Mouse (Mus musculus) WW6 (cell line): ENCODE data around the gene Per3.
"Not testable (repeated sequence)": the region's sequence is repeated elsewhere in the genome, so short reads cannot be mapped to it uniquely, and the experiment has no call there.

ENCODE experiments used
- DNase-seq: peaks from one replicate; pipeline ENCODE4 v3.0.0-alpha.2; 2013; ENCODE audit warnings: low read depth, low spot score

The Per3 gene

DNA sequence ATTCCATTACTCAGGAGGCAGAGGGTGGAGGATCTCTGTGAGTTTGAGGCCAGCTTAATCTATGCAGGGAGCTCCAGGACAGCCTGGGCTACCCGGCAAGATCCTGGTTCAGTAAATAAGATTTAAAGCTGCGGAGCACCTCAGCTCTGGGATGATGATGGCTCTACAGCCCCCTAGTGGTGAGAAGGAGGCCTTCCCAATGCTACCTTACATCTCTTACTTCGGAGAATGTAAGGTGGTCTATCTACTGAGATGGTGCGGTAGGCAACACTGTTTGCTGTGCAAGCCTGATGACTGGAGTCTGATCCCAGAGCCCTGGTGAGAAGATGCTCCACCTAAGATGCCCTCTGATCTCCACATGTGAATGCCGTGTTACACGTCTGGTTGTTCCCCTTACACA lies 17.5 kb downstream of the Per3 start:
- no peak for DNase-seq

DNA sequence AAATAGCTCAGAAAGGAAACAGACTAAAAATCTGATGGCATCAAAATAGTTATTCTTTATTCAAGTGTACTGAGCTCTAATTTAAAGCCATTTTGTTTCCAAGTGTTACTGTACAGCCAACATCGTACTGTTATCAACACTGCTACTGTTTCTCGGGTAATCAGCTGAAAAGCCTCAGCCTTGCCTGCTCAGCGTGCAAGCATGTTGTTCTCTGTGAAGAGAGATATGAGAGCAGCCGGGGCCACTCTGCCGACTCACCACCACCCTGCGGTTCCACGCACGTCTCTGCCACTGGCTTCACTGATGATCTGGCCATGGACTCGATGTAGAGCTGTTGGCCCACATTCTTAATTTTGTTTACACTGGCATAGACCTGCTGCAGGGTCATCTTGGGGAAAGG lies 20.3 kb downstream of the Per3 start:
- DNase-seq = no peak

DNA sequence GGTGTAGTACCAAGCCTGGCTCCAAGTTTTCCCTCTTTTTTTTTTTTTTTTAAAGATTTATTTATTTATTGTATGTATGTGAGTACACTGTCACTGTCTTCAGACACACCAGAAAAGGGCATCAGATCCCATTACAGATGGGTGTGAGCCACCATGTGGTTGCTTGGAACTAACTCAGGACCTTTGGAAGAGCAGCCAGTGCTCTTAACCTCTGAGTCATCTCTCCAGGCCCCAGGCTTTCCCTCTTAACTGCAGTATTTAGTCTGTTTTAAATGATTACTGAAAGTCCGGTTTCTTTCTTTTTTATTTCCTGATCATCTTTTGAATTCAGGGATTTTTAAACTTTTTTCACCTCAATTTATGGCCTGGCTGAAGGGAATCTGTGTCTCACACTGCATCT lies 27.1 kb downstream of the Per3 start:
- DNase-seq = not testable (repeated sequence)

DNA sequence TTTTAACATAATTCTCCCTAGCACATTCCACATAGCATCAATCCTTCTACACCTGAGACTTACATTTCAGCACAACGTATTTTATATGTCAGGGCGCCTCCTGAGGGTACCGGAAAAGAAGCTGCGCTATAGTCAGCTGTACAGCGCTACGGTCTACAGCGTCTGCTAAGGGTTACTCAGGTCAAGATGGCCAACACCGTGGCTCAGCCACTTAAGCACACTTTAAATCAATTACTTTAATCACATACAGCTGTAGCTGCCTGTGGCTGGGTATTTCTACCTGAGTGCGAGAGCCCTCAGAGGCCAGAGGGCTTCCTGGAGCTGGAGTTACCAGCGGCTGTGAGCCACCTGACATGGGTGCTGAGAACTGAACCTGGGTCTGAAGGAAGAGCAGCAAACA lies 28.5 kb downstream of the Per3 start:
- DNase-seq = no peak

DNA sequence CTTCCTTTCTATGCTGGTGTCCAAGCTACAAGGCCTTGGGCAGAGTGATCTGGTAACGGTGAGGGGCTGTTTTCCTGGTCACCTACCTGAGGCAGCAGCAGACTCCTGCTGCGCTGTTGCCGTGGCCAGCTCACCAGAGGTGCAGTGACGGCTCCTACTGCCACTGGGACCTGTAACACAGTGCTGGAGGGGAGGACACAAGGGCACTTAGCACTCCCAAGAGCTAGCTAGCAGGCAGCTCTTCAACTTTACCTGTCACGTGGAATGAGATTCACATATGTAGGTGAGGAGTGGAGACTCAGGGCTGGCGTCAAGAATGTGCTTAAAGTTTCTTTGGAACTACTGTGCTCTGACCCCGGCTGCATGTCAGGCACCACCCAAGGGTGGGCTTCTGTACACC lies 34.1 kb downstream of the Per3 start:
- DNase-seq = no peak

DNA sequence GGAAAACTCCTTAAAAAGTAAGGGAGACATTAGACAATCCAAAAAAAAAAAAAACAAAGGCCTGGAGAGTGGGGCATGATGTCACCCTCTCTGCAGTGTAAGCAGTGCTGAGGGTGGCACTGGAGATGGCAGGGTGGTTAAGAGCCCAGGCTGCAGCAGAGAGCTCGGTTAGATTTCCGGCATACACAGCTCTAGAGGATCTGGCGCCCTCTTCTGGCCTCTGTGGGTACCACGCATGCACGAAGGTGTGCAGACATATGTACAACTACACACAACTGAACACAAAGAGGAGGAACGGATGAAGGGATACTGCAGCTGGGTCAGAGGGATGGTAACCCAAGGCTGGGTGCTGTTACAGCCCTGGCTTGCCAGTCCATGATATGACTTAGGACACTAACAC lies 37.5 kb downstream of the Per3 start:
- DNase-seq = peak; percentile 24

DNA sequence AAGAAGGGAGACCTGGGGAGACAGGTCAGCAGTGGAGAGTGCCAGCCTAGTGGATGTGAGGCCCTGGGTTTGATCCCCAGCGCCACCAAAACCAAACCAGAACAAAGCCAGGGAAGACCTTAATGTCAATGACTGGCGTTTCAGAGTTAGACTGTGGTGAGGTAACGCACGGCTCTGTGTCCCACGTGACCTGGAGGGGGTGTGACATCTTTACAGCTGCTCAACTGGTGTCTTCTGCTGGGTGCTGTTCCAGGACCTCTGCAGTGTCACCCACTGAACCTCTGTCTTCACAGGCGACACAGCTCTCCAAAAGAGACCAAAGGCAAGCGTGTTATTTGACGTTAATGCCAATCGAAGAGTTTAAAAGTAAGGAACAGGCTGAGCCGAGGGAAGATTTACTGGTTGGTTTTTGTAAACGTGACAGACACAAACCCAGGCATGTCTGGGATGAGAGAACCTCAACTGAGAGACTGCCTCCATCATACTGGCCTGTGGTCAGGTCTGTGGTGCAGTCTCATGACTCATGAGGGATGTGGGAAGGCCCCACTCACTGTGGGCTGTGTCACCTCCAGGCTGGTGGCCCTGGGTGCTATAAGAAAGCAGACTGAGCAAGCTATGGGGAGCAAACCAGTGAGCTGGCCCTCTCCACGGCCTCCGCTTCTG lies 38.7 kb downstream of the Per3 start:
- DNase-seq = no peak

DNA sequence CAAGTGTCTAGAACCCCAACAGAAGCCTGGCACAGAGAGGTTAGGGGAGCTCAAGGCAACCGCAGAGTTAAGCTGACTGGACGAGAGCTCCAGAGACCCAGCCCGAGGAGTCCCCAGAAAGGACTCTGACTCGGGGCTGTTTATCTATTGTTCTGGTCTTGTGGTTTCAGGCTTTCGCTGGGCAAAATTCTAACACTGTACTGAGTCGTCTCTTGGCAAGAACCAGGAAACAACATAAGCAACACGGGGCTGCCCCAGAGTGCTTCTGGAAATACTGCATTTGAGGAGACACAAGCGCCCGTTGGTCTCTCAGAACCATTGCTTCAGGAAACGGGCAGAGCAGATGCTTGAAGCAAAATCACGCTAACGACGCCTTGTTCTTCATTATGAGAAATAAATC lies 43.1 kb downstream of the Per3 start:
- DNase-seq = no peak

DNA sequence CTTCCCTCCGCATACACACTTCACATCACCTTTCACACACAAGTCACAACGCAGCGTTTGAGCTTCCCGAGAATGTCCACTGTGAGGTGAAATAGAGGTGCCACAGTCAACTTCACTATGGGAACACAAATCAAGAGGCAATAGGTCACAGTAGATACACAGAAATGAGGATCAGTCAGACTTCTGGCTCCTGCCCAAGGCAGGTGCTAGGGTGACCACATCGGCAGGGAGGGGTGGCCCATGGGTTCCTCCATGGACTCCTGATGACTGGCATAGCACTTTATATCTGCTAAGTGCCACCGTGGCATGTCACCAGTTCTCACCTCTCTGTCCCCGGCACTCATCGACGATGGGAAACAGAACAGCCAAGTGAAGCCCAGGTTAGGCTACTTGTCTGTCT lies 45.8 kb downstream of the Per3 start:
- no peak for DNase-seq

DNA sequence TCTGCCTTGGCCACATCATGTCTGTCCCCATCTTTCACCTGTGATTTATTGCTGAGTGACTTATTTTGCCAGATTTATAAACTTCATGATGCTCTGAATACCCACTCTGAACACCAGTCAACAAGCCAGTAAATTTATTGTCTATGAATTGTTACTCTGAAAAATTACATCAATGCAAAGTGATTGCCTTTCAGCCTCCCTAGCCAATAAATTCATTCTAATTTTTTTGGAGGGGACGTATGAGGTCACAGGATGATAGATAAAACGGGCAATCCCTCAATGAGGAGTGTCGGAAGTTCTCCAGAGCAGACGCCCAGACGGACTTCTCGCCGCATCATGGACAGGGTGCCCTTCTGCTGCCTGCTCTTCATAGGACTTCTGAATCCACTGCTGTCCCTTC lies 47.7 kb downstream of the Per3 start, which contains the start of gene Uts2:
Uts2 (plus strand) TSS at position 301 of the 400 bp plus-strand sequence.
- DNase-seq = no peak

DNA sequence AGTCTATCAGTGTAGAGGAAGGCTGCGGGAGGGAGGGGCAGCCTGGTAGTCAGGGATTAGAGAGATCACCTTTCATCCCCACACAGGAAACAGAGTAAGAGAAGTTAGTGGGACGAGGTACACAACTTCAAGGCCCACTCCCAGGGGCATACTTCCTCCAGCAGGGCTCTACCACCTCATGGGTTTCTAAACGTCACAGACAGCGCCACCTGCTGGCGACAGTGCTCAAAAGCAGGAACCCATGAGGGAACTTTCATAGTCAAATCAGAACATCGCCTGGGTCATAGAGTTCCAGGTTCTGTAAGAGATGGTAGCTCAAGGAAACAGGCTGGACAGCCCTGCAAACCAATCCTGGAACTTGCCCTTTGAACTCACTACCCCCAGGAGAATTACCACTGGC lies 54.3 kb downstream of the Per3 start:
- DNase-seq = peak; percentile 46

DNA sequence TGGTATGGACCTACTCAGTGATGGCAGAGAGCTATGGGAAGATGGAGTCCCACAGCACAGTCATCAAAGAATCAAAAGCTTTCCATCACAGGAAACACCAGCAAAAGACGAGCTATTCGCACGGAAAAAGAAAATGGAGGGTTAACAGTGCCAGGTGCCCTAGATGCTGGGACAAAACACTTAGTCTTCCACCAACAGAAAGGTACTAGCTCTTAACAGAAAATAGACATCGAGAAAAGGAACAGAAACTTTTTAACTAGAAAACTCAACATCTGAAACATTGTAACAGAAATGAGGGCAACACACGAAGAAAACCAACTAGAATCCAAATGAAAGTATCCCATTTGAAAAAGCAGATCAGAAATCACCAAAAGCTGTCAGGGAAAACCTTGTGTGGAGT lies 64.3 kb downstream of the Per3 start:
- no peak for DNase-seq

DNA sequence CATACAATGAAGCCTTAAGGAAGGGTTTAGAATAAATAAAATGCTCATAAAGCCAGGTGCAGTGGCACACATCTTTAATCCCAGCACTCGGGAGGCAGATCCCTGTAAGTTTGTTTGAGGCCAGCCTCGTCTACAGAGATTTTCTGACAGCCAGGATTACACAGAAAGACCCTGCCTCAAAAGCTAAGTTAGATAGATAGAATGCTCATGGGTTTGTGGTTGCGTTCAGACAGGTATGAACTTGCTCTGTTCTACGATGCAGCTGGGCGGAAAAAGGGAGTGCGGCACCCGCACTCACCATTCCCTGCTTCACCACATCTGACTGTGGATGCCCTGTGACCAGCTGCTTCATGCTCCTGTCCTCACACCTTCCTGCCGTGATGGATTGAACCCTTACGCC lies 65.0 kb downstream of the Per3 start:
- no peak for DNase-seq

DNA sequence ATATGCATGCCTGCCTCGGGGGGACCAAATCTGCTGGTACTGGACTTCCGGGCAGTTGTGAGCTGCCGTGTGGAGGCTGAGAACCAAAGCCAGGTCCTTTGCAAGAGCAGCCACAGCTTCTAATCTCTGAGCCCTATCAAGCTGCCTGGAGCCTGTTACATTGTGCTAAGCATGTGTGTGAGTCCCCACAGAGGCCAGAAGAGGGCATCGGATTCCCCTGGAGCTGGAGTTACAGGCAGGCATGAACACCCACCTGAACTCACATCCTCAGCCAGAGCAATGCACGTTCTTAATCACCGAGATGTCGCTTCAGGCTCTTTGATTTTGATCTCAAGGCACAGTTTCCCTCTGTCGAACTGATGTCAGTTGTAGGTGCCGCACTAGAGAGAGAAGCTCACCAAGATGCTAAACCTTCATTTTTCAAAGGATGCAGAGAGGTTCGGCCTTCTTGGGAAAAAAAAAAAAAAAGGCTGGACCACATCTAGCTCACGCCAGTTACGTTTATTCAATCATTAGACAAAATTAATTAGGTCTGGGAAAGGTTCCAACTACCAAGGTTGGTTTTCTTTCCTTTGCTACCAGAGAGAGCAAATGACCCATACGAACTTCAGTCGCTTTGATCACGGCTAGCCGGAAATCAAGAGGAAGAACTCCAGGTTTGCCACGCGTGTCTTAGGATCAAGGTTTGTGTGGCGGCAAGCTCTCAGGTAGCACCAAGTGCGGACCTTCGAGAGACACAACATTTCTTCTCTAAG lies 66.1 kb downstream of the Per3 start:
- no peak for DNase-seq

DNA sequence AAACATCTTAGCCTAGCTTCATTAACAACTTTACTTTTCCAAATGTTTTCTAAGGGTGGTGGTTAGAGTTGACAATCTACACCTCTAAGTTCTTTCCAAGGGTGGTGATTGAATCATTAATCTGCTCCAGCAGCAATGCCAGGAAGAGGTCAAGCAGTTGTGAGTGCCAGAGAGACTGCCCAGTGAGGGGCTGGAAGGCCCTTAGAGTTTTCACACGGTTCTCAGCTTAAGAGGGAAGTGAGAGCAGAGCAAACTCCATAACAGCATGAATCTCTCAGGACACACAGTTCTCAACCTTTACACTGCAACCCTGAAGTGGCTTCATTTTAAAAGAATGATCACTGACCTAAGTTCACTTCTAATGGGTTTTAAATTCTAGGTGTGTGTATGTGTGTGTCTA lies 69.3 kb downstream of the Per3 start:
- no peak for DNase-seq

DNA sequence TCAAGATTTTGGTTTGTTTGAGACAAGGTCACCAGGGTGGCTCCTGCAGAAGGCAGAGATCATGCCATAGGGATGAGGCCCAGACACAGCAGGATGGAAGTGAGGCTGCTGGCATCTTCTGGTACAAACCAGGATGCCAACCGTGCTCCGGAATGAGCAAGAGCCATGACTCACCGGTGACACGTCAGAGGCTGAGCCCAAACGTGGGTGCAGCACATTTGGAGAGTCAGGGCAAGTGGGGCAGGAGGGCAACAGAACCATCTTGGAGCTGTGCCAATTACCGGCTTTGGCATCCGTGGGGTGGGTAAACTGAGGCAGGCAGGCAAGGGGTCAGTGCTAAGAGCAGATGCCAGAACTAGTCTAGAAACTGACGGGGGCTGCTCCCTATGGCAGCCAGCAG lies 71.2 kb downstream of the Per3 start:
- DNase-seq = no peak

DNA sequence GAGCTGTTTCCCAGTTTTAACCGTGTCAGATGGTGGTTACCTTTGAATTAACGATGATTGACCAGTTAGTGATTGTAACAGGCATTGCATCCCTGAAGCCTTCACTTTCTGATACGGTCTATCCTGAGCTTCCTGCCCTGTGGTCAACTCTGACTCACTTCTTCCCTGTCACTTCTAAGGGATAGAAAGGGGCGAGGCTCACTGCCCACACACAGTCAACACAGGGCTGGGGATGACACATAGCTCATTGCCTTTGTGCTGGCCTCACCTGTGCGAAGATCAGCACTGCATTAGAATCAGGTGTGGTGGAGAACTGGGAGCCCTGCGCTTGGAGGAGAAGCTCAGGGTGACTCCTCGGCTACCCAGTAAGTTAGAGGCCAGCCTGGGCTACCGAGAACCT lies 75.5 kb downstream of the Per3 start:
- no peak for DNase-seq

DNA sequence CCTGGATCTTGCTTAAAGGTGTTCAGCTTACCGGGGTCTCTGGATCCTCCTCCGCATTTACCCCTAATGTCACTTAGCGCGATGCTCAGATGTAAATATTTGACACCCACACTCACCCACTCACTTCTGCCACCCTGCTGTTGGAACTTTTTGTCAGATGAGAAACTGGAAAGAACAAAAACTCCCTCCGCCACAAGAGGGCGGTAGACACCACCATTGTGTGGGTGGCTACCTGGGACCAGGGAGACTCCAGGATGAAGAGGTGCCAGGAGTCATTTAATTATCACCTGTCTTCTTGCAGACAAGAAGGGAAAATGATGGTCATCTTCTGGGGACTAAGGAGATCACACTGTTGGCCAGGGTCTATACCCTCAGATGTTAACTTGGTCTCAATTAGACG lies 77.9 kb downstream of the Per3 start:
- no peak for DNase-seq

DNA sequence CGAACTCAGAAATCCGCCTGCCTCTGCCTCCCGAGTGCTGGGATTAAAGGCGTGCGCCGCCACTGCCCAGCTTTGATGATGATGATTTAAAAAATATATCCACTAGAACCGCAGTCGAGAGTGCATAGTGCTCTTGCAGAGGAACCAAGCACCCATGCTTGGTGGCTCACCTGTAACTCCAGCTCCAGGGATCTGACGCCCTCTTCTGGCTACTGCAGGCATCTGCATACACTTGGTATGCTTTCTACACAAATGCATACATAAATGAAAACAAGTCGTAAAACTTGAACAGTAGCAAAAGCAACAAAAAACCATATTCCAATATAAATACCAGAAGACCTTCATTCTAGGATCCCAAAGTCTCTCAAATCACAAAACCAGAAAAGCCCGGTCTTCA lies 78.9 kb downstream of the Per3 start:
- DNase-seq = no peak

DNA sequence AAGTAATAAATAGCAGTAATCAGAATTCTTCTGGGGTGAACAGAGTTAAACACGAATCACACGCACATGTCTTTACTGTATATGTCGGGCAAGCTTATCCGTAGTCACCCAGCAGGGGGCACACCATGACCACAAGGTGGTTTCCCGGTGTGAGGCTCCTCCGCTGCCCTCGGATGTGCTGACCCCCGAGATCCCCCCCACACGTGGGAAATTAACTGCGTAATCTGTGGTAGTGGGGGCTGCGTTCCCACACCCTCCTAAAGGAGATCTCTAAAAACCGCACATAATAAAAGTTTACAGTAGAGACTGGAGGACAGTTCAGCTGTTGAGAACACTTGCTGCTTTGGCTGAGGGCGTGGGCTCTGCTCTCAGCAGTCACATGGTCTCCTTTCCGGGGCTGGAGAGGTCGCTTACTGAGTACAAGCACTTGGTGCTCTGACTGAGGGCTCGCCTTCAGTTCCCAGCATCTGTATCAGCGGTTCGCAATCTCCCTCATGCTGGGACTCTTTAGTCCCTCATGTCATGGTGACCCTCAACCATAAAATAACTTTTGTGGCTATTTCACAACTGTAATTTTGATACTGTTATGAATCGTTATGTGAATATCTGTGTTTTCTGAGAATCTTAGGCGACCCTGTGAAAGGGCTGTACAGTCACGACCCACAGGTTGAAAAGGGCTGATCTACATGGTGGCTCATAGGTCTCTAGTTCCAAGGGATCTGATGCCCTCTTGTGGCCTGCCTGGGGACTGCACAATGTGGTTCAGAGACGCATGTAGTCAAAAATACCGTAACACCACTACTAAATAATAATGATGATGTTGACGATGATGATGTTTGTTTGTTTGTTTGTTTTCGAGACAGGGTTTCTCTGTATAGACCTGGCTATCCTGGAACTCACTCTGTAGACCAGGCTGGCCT lies 79.6 kb downstream of the Per3 start:
- peak; percentile 58 for DNase-seq

DNA sequence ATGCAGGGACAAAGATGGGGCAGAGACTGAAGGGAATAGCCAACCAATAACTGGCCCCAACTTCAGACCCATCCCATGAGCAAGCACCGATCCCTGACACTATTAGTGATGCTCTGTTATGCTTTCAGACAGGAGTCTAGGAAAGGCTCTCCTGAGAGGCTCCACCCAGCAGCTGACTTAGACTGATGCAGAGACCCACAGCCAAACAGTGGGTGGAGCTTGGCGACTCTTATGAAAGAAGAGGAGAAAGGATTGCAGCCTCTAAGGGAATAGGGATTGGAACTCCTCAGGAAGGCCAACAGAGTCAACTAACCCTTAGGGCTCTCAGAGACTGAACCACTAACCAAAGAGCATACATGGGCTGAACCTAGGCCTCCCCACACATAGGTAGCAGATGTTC lies 80.8 kb downstream of the Per3 start:
- no peak for DNase-seq

DNA sequence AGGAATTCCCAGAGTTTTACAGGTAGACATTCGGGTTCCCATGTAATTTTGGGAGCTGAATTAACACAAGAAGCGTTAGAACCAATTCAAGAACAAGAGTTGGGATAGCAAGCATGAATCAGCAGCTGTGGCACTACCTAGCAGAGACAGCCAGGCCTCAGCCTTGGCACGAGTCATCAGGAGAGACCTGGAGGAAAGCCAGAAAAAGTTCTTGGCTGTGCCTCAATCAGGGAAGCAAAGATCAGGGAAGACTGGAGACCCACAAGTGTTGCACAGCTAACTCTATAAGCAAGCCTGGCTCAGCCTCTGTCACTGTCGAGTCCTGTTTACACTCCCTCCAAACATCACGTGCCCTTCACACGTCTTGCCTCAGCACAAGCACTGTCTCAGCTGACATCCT lies 82.2 kb downstream of the Per3 start:
- DNase-seq = no peak
